Mouse (Mus musculus): Measurements from ENCODE around the gene Abca7. TPM values are rescaled to one million over a fixed set of nuclear protein-coding genes. Genes with fewer than 3 reads are reported as not detected.
A peak's percentile ranks its signal among the peaks of the same experiment; 100 is the strongest.

Gene Abca7
- polyA plus RNA-seq, 1 experiment, result 79.5 TPM

GRCm38 (mm10) chr10:79977324-79977723, 19.0 kb upstream of the Abca7 start:
- Histone ChIP-seq H3K27me3 (ENCODE audit: control insufficient read depth, insufficient read depth, low read length) (no peaks in the 10 kb centered on the region; the same call in 1 of the 2 replicates), H3K4me3 (ENCODE audit: control insufficient read depth, insufficient read depth, low read length) (no peak overlapping the region), H3K27ac (ENCODE audit: control insufficient read depth, insufficient read depth, low read length) (no peak overlapping the region), H3K36me3 (ENCODE audit: control insufficient read depth, insufficient read depth, low read length) (peaks cover 28% of the 10 kb centered on the region), H3K4me1 (replicated peaks; ENCODE audit: control insufficient read depth, insufficient read depth, low read length) (no peaks in the 10 kb centered on the region)
- TF ChIP-seq CTCF (IDR thresholded peaks at IDR 0.05; ENCODE audit: borderline replicate concordance, control insufficient read depth, extremely low read depth, insufficient read depth, low read length, poor library complexity) (no peak), POLR2A (IDR thresholded peaks at IDR 0.05; ENCODE audit: control insufficient read depth, extremely low read depth, insufficient read depth, low read length, poor library complexity) (no peak)
- 97% methylated on average over 27 of the region's 28 CpGs for WGBS
- no peak for DNase-seq

- WGBS, result 98% methylated on average over 21 of the region's 21 CpGs
- TF ChIP-seq CTCF (IDR thresholded peaks at IDR 0.05; ENCODE audit: borderline replicate concordance, control insufficient read depth, extremely low read depth, insufficient read depth, low read length, poor library complexity), result no peak
- TF ChIP-seq POLR2A (IDR thresholded peaks at IDR 0.05; ENCODE audit: control insufficient read depth, extremely low read depth, insufficient read depth, low read length, poor library complexity), result no peak
- H3K4me1 ChIP-seq (replicated peaks; ENCODE audit: control insufficient read depth, insufficient read depth, low read length), result peaks cover 6% of the 10 kb centered on the region
- H3K4me3 ChIP-seq (ENCODE audit: control insufficient read depth, insufficient read depth, low read length), result no peak overlapping the region
- H3K36me3 ChIP-seq (ENCODE audit: control insufficient read depth, insufficient read depth, low read length), result peaks cover 28% of the 10 kb centered on the region
- no peak overlapping the region for H3K27ac ChIP-seq (ENCODE audit: control insufficient read depth, insufficient read depth, low read length)
- H3K27me3 ChIP-seq (ENCODE audit: control insufficient read depth, insufficient read depth, low read length), result no peaks in the 10 kb centered on the region
- no peak for DNase-seq
These were observed 18.2 kb upstream of the Abca7 start for GRCm38 (mm10) chr10:79978061-79978460.

- Histone ChIP-seq H3K27ac (ENCODE audit: control insufficient read depth, insufficient read depth, low read length) (no peak overlapping the region), H3K4me1 (replicated peaks; ENCODE audit: control insufficient read depth, insufficient read depth, low read length) (peaks cover 13% of the 10 kb centered on the region), H3K4me3 (ENCODE audit: control insufficient read depth, insufficient read depth, low read length) (no peak overlapping the region), H3K36me3 (ENCODE audit: control insufficient read depth, insufficient read depth, low read length) (peaks cover 28% of the 10 kb centered on the region), H3K27me3 (ENCODE audit: control insufficient read depth, insufficient read depth, low read length) (no peaks in the 10 kb centered on the region)
- no peak for DNase-seq
- TF ChIP-seq POLR2A (IDR thresholded peaks at IDR 0.05; ENCODE audit: control insufficient read depth, extremely low read depth, insufficient read depth, low read length, poor library complexity) (no peak), CTCF (IDR thresholded peaks at IDR 0.05; ENCODE audit: borderline replicate concordance, control insufficient read depth, extremely low read depth, insufficient read depth, low read length, poor library complexity) (no peak)
- 94% methylated on average over 22 of the region's 22 CpGs for WGBS
These were observed 16.7 kb upstream of the Abca7 start for GRCm38 (mm10) chr10:79979401-79980155.

- peaks cover 4% of the 10 kb centered on the region for H3K36me3 ChIP-seq (ENCODE audit: control insufficient read depth, insufficient read depth, low read length)
- H3K4me1 ChIP-seq (replicated peaks; ENCODE audit: control insufficient read depth, insufficient read depth, low read length), result peaks cover 36% of the 10 kb centered on the region
- peak overlapping the region; percentile 36; the same call in 1 of the 2 replicates for H3K27ac ChIP-seq (ENCODE audit: control insufficient read depth, insufficient read depth, low read length)
- peak overlapping the region; percentile 72 for H3K4me3 ChIP-seq (ENCODE audit: control insufficient read depth, insufficient read depth, low read length)
- DNase-seq, result no peak
- 77% methylated on average over 5 of the region's 5 CpGs for WGBS
- H3K27me3 ChIP-seq (ENCODE audit: control insufficient read depth, insufficient read depth, low read length), result no peaks in the 10 kb centered on the region
- TF ChIP-seq CTCF (IDR thresholded peaks at IDR 0.05; ENCODE audit: borderline replicate concordance, control insufficient read depth, extremely low read depth, insufficient read depth, low read length, poor library complexity) (no peak), POLR2A (IDR thresholded peaks at IDR 0.05; ENCODE audit: control insufficient read depth, extremely low read depth, insufficient read depth, low read length, poor library complexity) (no peak)
These were observed 13.1 kb upstream of the Abca7 start for GRCm38 (mm10) chr10:79983205-79983604.

GRCm38 (mm10) chr10:79983670-79984069, 12.6 kb upstream of the Abca7 start:
- WGBS, result under 1% methylated on average over 21 of the region's 21 CpGs
- TF ChIP-seq CTCF (IDR thresholded peaks at IDR 0.05; ENCODE audit: borderline replicate concordance, control insufficient read depth, extremely low read depth, insufficient read depth, low read length, poor library complexity) (no peak), POLR2A (IDR thresholded peaks at IDR 0.05; ENCODE audit: control insufficient read depth, extremely low read depth, insufficient read depth, low read length, poor library complexity) (no peak)
- H3K4me3 ChIP-seq (ENCODE audit: control insufficient read depth, insufficient read depth, low read length), result peak overlapping the region; percentile 72
- peak; percentile 66 for DNase-seq
- H3K4me1 ChIP-seq (replicated peaks; ENCODE audit: control insufficient read depth, insufficient read depth, low read length), result peaks cover 39% of the 10 kb centered on the region
- H3K36me3 ChIP-seq (ENCODE audit: control insufficient read depth, insufficient read depth, low read length), result no peaks in the 10 kb centered on the region
- peak overlapping the region; percentile 36; the same call in 1 of the 2 replicates for H3K27ac ChIP-seq (ENCODE audit: control insufficient read depth, insufficient read depth, low read length)
- no peaks in the 10 kb centered on the region for H3K27me3 ChIP-seq (ENCODE audit: control insufficient read depth, insufficient read depth, low read length)

GRCm38 (mm10) chr10:79984195-79984816, 12.0 kb upstream of the Abca7 start, which contains the start of gene Tmem259:
Gene Tmem259, minus strand, starts transcription at chr10:79984330.
- Histone ChIP-seq H3K27me3 (ENCODE audit: control insufficient read depth, insufficient read depth, low read length) (no peaks in the 10 kb centered on the region), H3K27ac (ENCODE audit: control insufficient read depth, insufficient read depth, low read length) (peak within 1 kb of the TSS; percentile 87), H3K4me1 (replicated peaks; ENCODE audit: control insufficient read depth, insufficient read depth, low read length) (peaks cover 45% of the 10 kb centered on the region), H3K4me3 (ENCODE audit: control insufficient read depth, insufficient read depth, low read length) (peak within 1 kb of the TSS; percentile 72), H3K36me3 (ENCODE audit: control insufficient read depth, insufficient read depth, low read length) (no peaks in the 10 kb centered on the region)
- under 1% methylated on average over 49 of the region's 49 CpGs for WGBS
- TF ChIP-seq CTCF (IDR thresholded peaks at IDR 0.05; ENCODE audit: borderline replicate concordance, control insufficient read depth, extremely low read depth, insufficient read depth, low read length, poor library complexity), result no peak; the same call in 1 of the 2 replicates
- peak; percentile 29 for TF ChIP-seq POLR2A (IDR thresholded peaks at IDR 0.05; ENCODE audit: control insufficient read depth, extremely low read depth, insufficient read depth, low read length, poor library complexity)
- peak; percentile 88 for DNase-seq
